Mouse (Mus musculus) forebrain, embryonic 10.5 days (tissue): ENCODE measurements around the gene Pde9a. TPM values are rescaled to one million over a fixed set of nuclear protein-coding genes. Genes with fewer than 3 reads are reported as not detected.
A peak's percentile ranks its signal among the peaks of the same experiment; 100 is the strongest.

Experiments used
- DNase-seq: peaks from one replicate; pipeline ENCODE4 v3.0.0-alpha.2; 2017; ENCODE audit warnings: low spot score; ENCODE audit errors: extremely low spot score
- H3K27ac ChIP-seq: fragments of 300-500 bp; sonication (generic); 2 replicates; pipeline ENCODE4 v1.5.1; 2016; ENCODE audit warnings: mild to moderate bottlenecking
- H3K27me3 ChIP-seq: fragments of 300-500 bp; sonication (generic); 2 replicates; pipeline ENCODE4 v1.6.1; 2016; ENCODE audit warnings: mild to moderate bottlenecking; ENCODE audit not compliant: poor library complexity, severe bottlenecking
- H3K36me3 ChIP-seq: fragments of 300-500 bp; sonication (generic); replicated peaks from 2 replicates; pipeline ENCODE4 v1.6.1; 2016; ENCODE audit warnings: mild to moderate bottlenecking, moderate library complexity
- H3K4me1 ChIP-seq: fragments of 300-500 bp; sonication (generic); 2 replicates; pipeline ENCODE4 v1.6.1; 2016
- H3K4me3 ChIP-seq: fragments of 300-500 bp; sonication (generic); 2 replicates; pipeline ENCODE4 v1.5.1; 2016; ENCODE audit warnings: mild to moderate bottlenecking, moderate library complexity
- H3K9me3 ChIP-seq: fragments of 300-500 bp; sonication (generic); 2 replicates; pipeline ENCODE4 v1.6.1; 2016; ENCODE audit warnings: mild to moderate bottlenecking, moderate library complexity
- WGBS: fragments of 180-500 bp; shearing (Covaris S2); methylation state at CpG from one replicate; pipeline ENCODE4 v1.1.7; 2016; 5-methylcytosine and 5-hydroxymethylcytosine counted together
- polyA plus RNA-seq: library from polyadenylated mRNA; unstranded; fragments of >200 nt; fragmentation: Nextera tagmentation; extraction: Ambion mirVana; gene quantifications from 2 replicates; pipeline ENCODE4 v1.2.1, GENCODE M21; 2016

The Pde9a gene
- polyA plus RNA-seq, 1 experiment from 2014 or later: 16.8 TPM

DNA sequence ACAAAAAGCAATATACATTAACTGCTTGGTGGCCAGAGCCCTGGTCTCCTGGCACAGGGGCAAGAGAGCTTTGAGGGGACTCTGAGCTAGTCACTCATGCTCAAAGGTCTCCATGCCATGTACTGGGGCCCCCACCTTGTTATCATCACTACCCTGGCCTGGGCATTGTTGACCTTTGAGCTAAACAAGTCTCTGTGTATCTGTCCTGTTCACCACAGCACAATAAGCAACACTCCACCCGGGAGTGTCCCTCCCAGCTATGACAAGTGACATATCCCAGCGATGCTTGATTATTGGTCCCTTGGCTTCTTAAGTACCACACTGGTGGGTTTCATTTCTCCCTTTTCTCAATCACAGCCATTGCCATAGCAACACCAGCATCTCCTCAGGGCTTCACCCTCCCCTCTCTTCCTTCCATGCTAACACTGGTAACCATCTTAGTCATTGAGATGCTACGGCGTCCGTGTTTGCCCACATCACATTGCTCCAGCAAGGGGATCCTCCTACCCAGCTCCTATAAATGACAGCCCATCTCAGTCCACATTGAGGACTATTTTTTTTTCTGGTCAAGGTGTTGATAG, 20.3 kb upstream of the Pde9a start:
- Histone ChIP-seq H3K27me3 (no peaks in the 10 kb centered on the region), H3K27ac (no peak overlapping the region), H3K36me3 (no peaks in the 10 kb centered on the region), H3K4me3 (no peak overlapping the region), H3K9me3 (no peaks in the 10 kb centered on the region), H3K4me1 (no peaks in the 10 kb centered on the region)
- 90% methylated on average over 5 of the region's 5 CpGs for WGBS
- no peak for DNase-seq

GRCm38 (mm10) chr17:31370221-31370620, 15.8 kb upstream of the Pde9a start:
- Histone ChIP-seq H3K4me1 (no peaks in the 10 kb centered on the region), H3K4me3 (no peak overlapping the region), H3K27ac (no peak overlapping the region), H3K9me3 (no peaks in the 10 kb centered on the region), H3K36me3 (no peaks in the 10 kb centered on the region), H3K27me3 (no peaks in the 10 kb centered on the region)
- 81% methylated on average over 2 of the region's 2 CpGs for WGBS
- no peak for DNase-seq

- no peaks in the 10 kb centered on the region for H3K27me3 ChIP-seq
- no peaks in the 10 kb centered on the region for H3K9me3 ChIP-seq
- H3K36me3 ChIP-seq: no peaks in the 10 kb centered on the region
- no peaks in the 10 kb centered on the region for H3K4me1 ChIP-seq
- H3K27ac ChIP-seq: no peak overlapping the region
- no peak for DNase-seq
- no peak overlapping the region for H3K4me3 ChIP-seq
Observed at GRCm38 (mm10) chr17:31370931-31371330, 15.1 kb upstream of the Pde9a start.

DNA sequence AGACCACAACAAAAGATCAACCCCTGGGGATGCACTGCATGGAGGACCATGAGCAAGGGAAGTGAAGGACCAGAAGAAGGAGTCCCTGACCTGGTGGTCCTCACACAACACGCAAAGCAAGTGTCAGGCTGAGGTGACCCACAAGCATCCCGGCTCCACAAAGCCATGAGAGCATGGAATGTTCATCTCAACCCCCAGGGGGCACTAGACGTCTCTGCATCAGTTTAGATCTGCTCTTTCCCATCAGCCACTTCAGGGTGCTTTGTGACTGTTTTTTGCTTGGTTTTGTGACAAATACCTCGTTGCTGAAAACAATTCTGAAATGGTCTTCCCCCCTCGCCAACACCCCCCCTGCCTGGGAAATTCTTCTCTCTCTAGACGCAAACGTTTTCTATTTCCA, 8.0 kb upstream of the Pde9a start:
- peak overlapping the region; percentile 68 for H3K27ac ChIP-seq
- H3K27me3 ChIP-seq: no peaks in the 10 kb centered on the region; the same call in 1 of the 2 replicates
- H3K4me3 ChIP-seq: no peak overlapping the region
- DNase-seq: peak; percentile 71
- H3K36me3 ChIP-seq: no peaks in the 10 kb centered on the region
- WGBS: 14% methylated on average over 7 of the region's 7 CpGs
- H3K4me1 ChIP-seq: peaks cover 4% of the 10 kb centered on the region
- H3K9me3 ChIP-seq: no peaks in the 10 kb centered on the region

DNA sequence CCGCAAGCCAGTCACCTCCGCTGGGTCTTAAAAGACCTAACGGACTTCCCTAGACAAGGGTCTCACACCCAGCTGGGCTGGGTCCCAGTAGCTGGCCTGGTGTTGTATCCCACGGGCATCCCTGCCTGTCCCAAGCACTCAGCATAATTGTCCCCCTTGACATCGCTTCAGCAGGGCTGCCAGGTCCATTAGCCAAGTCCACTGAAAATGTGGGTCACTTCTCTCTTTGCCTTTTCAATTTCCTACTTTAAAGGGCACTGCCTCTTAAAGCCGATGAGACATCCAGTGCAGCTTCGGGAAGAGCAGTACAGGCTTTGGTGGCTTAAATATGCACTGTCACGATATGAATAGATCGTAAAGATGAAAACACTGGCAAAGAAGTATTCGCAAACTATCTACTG, 7.6 kb upstream of the Pde9a start:
- WGBS: 73% methylated on average over 10 of the region's 10 CpGs
- no peak for DNase-seq
- Histone ChIP-seq H3K27me3 (peaks cover 2% of the 10 kb centered on the region), H3K27ac (peak overlapping the region; percentile 68), H3K36me3 (no peaks in the 10 kb centered on the region), H3K9me3 (no peaks in the 10 kb centered on the region), H3K4me3 (no peak overlapping the region), H3K4me1 (peaks cover 4% of the 10 kb centered on the region)

DNA sequence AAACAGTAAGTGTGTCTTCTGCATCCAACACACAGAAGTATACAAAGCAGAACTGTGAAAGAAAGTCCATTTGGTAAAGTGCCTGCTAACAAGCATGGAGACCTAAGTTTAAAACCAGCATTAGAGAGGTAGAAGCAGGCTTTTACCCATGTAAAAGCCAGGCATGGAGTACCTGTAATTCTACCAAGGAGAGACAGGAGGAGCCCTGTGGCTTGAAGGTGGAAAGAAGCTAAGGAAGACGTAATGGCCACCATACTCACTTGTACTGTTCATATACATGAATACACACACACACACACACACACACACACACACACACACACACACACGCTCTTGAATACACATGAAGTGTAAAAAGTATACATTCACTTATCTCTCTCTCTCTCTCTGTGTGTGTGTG, 6.9 kb upstream of the Pde9a start:
- peaks cover 9% of the 10 kb centered on the region for H3K27me3 ChIP-seq
- WGBS: 93% methylated on average over 2 of the region's 2 CpGs

GRCm38 (mm10) chr17:31379863-31380262, 6.1 kb upstream of the Pde9a start:
- WGBS: 92% methylated on average over 8 of the region's 8 CpGs
- Histone ChIP-seq H3K4me1 (peaks cover 15% of the 10 kb centered on the region), H3K27ac (no peak overlapping the region), H3K36me3 (no peaks in the 10 kb centered on the region), H3K9me3 (no peaks in the 10 kb centered on the region), H3K27me3 (peaks cover 17% of the 10 kb centered on the region), H3K4me3 (no peak overlapping the region)
- no peak for DNase-seq

More for the DNA sequence above, 6.9 kb upstream of the Pde9a start:
- H3K9me3 ChIP-seq: no peaks in the 10 kb centered on the region
- no peak overlapping the region for H3K4me3 ChIP-seq
- H3K27ac ChIP-seq: no peak overlapping the region
- H3K36me3 ChIP-seq: no peaks in the 10 kb centered on the region
- no peak for DNase-seq
- H3K4me1 ChIP-seq: peaks cover 7% of the 10 kb centered on the region

GRCm38 (mm10) chr17:31383320-31383719, 2.7 kb upstream of the Pde9a start:
- WGBS: 89% methylated on average over 6 of the region's 6 CpGs
- Histone ChIP-seq H3K9me3 (no peaks in the 10 kb centered on the region), H3K36me3 (no peaks in the 10 kb centered on the region), H3K4me3 (no peak overlapping the region), H3K27me3 (peaks cover 47% of the 10 kb centered on the region), H3K4me1 (peaks cover 46% of the 10 kb centered on the region), H3K27ac (no peak overlapping the region)
- no peak for DNase-seq

DNA sequence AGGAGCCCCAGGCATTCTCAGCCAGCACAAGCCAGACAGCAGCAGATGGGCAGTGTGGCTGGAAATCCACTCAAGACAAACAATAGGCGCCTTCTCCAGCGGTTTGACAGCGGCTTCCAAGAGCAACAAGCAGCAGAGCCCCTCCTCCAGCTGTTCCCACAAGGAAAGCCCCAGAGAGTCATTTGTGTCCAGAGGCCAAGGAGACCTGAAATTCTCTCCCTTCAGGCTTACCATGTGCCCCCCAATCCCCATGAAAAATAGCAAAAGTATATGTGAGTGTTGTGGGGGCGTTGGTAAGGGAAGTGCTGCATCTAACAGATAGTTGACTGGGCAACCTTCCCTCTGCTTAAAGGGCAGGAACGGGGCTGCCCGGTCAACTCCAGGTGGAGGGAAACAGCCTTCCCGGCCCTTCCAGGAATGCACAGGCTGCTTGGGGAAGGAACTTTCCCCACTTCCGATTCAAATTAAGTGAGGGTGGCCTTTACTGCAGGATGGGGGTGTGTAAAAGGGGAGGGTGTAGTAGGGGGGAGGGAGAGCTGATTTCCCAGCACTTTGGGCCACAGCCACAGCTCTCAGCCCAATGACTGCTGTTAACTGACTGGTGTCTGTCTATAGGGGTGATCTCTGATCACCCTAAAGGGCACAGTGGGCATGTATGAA, 912 bp upstream of the Pde9a start:
- Histone ChIP-seq H3K4me3 (peak overlapping the region; percentile 83), H3K9me3 (no peaks in the 10 kb centered on the region), H3K36me3 (no peaks in the 10 kb centered on the region), H3K27me3 (peaks cover 60% of the 10 kb centered on the region), H3K27ac (peak overlapping the region; percentile 89), H3K4me1 (peaks cover 62% of the 10 kb centered on the region)
- WGBS: 4% methylated on average over 8 of the region's 8 CpGs
- DNase-seq: no peak

DNA sequence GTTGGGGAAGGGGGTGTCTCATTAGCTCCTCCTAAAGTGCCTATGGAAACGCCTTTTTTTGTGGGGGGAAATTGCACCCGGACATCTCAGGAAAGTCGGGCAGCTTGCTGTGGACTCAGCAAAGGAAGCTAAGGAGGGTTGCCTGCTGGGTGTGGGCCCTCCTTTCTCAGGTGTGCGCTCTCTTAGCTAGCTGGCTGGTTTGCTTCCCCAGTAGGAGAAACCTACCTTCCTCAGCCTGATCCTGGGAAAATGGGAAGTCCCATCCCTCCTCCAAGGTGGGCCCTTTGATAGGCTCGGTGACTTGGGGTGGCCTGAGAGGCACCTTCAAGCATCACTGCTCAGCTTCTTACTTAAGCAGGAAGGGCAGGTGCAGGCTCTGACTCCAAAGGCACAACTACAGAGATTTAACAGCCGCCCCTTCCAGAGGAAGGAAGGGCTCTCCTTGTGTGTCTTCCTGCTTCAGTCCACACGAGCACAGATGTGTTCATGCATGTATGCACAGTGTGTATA, 811 bp downstream of the Pde9a start:
- no peaks in the 10 kb centered on the region for H3K9me3 ChIP-seq
- no peaks in the 10 kb centered on the region for H3K36me3 ChIP-seq
- no peak for DNase-seq
- peaks cover 68% of the 10 kb centered on the region for H3K4me1 ChIP-seq
- peak overlapping the region; percentile 89 for H3K27ac ChIP-seq
- peak overlapping the region; percentile 83 for H3K4me3 ChIP-seq
- peaks cover 60% of the 10 kb centered on the region for H3K27me3 ChIP-seq
- 13% methylated on average over 7 of the region's 7 CpGs for WGBS

DNA sequence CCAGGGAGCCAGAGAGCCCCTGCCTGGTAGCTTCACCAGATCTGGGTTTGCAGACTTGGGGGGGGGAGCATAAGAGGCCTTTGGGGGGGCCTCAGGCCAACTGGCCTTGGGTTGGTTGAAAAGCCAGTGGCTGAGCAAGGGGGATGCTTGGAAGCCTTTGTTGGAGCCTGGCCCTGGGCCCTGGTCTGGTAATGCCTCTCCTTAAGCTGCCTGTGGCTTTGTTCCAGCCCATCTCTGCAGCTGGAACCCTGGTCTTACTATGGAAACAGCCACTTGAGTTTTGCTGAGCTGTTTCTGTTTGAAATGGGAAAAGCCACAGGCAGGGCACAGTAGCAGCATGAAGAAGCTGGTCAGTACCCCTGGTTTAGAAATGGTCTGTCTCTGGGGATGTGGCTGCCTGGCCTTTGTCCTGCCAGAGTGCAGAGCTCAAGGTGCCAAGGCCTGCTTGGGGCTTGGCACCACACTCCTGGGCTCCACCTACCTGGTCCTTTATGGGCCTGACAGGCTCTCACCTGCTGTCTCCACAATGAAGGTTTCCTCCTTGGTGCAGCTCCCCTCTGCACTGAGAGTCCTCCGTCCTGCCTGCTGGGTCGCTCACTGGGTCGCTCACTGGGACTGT, 3.5 kb downstream of the Pde9a start:
- peak overlapping the region; percentile 63 for H3K27ac ChIP-seq
- peaks cover 47% of the 10 kb centered on the region for H3K27me3 ChIP-seq
- peaks cover 68% of the 10 kb centered on the region for H3K4me1 ChIP-seq
- H3K4me3 ChIP-seq: no peak overlapping the region
- 75% methylated on average over 3 of the region's 3 CpGs for WGBS
- H3K36me3 ChIP-seq: no peaks in the 10 kb centered on the region
- H3K9me3 ChIP-seq: no peaks in the 10 kb centered on the region
- no peak for DNase-seq

DNA sequence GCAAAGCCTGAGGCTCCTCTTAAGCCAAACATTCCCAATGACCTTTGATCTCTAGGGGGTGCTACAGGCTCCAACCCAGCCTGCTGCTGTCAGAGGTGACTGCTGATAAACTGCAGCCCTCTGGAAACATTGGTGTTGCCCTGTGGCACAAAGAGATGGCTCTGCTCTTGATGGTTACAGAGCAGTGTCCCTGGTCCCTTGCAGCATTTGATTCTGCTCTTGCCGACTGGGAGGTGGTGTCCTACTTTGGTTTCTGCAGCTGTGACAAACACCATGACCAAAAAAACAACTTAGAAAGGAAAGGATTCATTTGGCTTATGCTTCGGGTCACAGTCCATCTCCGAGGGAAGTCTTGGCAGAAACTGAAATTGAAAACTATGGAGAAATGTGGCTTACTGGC, 5.5 kb downstream of the Pde9a start:
- 78% methylated on average over 3 of the region's 3 CpGs for WGBS
- Histone ChIP-seq H3K27me3 (peaks cover 31% of the 10 kb centered on the region), H3K4me1 (peaks cover 49% of the 10 kb centered on the region), H3K27ac (no peak overlapping the region), H3K4me3 (no peak overlapping the region), H3K9me3 (no peaks in the 10 kb centered on the region), H3K36me3 (no peaks in the 10 kb centered on the region; the same call in 1 of the 2 replicates)
- no peak for DNase-seq

DNA sequence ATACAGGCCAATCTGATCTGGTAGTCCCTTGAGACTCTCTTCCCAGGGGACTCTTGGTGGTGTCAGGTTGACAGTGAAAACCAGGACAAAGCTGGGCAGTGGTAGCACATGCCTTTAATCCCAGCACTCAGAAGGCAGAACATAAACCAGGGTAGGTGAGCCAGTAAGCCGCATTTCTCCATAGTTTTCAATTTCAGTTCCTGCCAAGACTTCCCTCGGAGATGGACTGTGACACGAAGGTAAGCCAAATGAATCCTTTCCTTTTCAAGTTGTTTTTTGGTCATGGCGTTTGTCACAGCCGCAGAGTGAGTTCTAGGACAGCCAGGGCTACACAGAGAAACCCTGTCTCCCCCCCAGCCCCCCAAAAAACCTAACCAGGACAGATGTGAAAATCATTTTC, 6.0 kb downstream of the Pde9a start:
- Histone ChIP-seq H3K36me3 (no peaks in the 10 kb centered on the region; the same call in 1 of the 2 replicates), H3K27ac (no peak overlapping the region), H3K27me3 (peaks cover 25% of the 10 kb centered on the region), H3K4me1 (peaks cover 43% of the 10 kb centered on the region), H3K4me3 (no peak overlapping the region), H3K9me3 (no peaks in the 10 kb centered on the region)
- no peak for DNase-seq
- WGBS: 88% methylated on average over 5 of the region's 5 CpGs
